Mouse (Mus musculus) kidney, adult 9 months (tissue): ENCODE measurements around the gene Cog2.

Experiments
- DNase-seq: peaks from one replicate; pipeline ENCODE4 v3.0.0; 2022

The Cog2 gene

DNA sequence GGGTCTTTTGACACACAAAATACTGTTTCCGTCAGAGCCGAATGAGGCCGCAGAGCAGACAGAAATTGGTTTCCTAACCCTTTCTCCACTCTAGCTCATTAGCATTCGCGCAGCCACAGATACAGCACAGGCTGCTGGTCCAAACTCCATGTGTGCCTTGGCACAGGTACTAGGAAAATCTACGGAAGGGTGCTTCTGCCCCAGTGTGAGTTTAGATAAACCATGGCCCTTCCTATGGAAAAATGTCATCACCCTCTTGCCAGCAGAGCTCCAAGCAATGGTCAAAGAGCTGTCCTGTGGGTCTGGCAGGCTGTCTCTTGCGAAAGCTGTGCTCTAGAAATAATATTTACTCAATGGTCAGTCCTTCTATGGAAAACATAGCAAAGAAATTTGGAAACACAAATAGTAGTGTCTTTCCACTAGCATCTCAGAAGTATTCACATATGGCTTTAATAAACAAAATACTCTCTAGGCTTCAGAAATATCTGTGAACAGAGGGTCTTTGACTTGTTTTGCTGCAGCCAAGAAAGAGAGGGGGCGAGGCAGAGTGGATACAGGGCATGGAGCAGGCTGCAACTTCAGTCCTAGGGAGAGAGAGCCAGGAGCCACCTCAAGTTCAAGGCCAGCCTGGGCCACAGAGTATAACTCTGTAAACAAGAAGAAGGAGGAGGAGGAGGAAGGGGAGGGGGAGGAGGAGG, 51.3 kb downstream of the Cog2 start:
- peak; percentile 69 for DNase-seq

DNA sequence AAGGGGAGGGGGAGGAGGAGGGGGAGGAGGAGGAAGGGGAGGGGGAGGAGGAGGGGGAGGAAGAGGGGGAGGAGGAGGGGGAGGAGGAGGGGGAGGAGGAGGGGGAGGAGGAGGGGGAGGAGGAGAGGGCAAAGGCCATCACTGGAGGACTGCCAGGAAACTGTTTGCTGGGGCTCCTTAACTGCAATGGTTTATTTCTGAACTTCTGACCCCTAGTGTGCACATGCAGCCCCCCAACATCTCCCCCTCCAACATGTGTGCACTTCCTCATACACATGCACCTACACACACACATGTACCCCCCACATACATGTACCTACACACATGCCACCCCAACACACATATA, 51.8 kb downstream of the Cog2 start:
- DNase-seq: no peak

DNA sequence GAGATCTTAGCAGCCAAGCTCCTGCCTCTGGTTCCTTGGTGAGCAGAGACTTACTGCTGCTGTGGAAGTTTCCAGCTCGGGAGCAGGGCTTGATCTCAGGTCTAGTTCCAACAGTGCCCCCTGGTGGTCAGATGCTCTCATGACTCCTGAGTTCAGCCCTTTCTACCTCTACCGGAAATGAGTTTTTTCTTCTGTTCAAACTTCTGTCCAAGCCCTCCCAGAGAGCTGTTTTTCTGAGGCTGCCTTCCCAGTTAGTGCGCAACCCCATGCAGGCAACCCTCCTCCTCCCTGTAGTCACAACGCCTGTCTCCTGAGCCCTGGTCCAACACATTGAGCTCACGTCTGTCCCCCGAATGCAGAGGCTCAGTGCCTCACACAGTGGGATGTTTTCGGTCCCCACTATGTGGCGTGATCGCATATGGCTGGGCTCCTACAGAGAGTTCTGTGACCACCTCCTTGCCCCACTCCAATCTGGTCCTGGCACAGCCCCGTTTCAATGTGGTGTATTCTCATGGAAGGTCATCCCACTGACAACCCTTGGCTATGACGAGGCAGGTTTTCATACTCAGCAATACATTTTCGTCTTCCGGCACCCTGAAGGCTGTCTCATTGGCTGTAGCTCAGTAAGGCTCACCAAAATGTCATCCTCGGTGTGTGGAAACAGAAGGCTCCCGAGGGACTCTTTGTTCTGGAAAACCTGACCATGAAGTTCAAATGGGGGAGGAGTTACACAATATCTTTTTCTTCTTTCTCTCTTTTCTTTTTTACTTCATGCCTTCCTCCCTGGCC, 53.2 kb downstream of the Cog2 start:
- DNase-seq: peak; percentile 93

DNA sequence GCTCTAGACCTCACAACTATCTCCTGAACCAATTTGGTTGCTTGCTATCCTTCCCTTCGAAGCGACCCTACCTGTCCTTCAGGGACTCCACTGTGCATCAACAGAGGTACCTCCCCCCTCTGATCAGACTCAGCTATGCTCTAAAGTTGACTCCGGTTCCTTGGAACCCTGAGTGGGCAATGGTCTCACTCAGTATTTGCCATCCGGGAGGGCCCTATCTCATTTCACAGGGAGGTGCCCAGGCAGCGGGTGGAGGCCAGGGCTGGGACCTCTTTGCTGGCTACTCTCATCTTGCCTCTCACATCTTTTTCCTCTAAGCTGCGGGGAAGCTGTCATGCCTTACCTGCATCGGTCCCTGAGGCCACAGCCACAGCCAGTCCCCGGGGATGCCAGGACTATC, 55.2 kb downstream of the Cog2 start, which contains the start of gene Capn9:
Capn9 (plus strand) TSS at position 301 of the 400 bp plus-strand sequence.
- DNase-seq: no peak

DNA sequence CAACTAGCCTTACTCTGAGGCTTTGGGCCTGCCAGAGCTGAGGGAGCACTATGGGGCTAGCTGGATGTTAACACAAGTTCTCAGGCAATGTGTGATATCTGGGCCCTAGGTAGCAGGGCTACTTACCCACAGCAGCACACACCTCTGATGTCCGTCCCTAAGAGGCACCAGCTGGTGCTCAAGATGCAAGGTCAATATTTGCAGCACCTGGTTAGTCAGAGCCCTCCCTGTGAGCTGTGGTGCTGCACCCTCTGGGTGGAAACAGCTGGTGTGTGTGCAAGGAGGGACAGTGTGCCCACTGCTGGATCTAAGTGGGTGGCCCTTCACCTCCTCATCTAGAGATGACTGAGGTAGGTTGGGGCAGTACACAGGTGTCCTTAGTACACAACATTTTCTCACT, 56.2 kb downstream of the Cog2 start:
- no peak for DNase-seq

DNA sequence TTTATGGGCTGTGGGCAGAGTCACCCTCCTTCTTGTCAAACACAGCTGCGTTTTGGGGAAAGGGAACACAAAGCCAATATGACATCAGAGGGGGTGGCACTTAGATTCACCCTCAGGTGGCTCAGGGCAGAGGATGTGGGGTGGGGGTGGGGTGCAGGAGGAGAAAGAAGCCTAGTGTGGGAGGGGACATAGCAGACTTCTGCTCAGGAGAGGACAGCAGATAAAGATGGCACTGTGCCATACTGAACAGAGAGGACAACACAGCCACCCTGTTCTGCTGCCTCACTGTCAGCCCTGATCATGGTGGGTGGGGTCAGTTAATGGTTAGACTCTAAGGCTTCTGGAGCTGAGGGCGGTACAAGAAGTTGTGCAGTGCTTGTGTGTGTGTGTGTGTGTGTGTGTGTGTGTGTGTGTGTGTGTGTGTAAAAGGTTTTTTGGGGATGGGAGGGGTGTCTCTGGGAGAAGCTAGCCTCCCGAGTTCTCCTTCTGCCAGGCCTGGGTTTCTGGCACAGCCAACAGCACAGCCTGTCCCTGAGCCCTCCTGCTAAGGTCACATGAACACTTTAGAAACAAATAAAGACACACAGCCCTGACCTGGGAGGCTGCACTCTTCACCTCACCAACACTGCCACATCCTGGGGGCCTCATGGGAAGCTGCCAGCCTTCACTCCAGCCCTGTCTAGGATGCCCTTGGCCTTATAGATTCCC, 65.3 kb downstream of the Cog2 start:
- DNase-seq: no peak

DNA sequence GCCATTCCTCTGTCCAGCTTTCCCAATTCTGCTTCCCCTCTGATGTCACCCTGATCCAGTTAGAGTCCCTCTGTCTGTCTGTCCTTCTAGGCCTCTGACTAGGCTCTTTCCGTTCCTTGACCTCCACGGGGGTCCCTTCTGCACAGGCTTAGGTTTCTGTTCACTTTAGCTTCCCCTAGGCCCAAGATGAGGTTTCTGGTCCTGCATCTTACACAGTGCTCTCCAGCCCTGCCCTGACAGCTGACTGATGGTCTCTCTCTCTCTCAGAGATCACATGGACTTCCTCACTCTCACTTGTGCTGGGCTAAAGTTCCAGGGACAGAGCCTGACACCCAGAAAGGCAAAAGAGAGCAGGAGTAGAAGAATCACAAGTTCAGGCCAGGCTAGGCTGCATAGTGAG, 66.0 kb downstream of the Cog2 start:
- DNase-seq: no peak

DNA sequence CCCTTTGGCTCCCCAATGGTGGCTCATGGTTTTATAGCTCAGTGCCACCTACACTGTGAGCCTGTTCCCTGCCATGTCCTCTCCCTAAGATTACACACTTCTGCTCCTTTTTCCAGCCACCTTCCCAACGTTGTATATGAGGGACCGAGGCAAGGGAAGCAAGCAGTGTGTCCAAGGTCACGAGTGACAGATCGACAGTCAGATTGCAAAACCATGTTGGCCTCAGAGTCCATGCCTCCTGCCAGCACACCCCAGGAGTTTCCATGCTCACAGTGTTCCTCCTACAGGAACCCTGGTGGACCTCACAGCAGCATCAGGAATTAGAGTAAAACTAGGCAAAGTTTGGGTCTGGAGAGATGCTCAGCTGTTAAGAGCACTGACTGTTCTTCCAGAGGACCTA, 68.8 kb downstream of the Cog2 start:
- no peak for DNase-seq
